Mouse (Mus musculus): ENCODE results near the gene Ovca2. TPM values are rescaled to one million over a fixed set of nuclear protein-coding genes. Genes with fewer than 3 reads are reported as not detected.

Ovca2 gene
- total RNA-seq (2021) = 10 to 100 TPM; 14.8 to 15.2 TPM
- long read RNA-seq, experiment 1, transcript Ovca2-201 (2 exons, 2,670 nt) = major isoform, 13 of 18 reads
- long read RNA-seq, experiment 1, partial matches to known transcripts = 0 of 18 reads
- long read RNA-seq, experiment 1, other reads (novel, unspliced or antisense) = 5 of 18 reads
- long read RNA-seq, experiment 2, transcript Ovca2-201 (2 exons, 2,670 nt) = major isoform, 15 of 17 reads
- long read RNA-seq, experiment 2, partial matches to known transcripts = 0 of 17 reads
- long read RNA-seq, experiment 2, other reads (novel, unspliced or antisense) = 2 of 17 reads

- DNase-seq (ENCODE audit: low spot score in 2 of 2) = peak; percentile 93 to 95
These were observed at the start of gene Ovca2 for GRCm38 (mm10) chr11:75178672-75179208. Gene Ovca2, minus strand, starts transcription at chr11:75178835.

GRCm38 (mm10) chr11:75227632-75228031 is 49.0 kb upstream of the Ovca2 start:
- DNase-seq (ENCODE audit: low spot score in 2 of 2) = no peak

GRCm38 (mm10) chr11:75224835-75225234 is 46.2 kb upstream of the Ovca2 start:
- DNase-seq (ENCODE audit: low spot score in 2 of 2) = no peak

- no peak for DNase-seq (ENCODE audit: low spot score in 2 of 2)
These were observed 45.4 kb upstream of the Ovca2 start for GRCm38 (mm10) chr11:75224062-75224461.

GRCm38 (mm10) chr11:75220517-75221145 is 42.0 kb upstream of the Ovca2 start:
- no peak for DNase-seq (ENCODE audit: low spot score in 2 of 2)

- DNase-seq (ENCODE audit: low spot score in 2 of 2) = peak; percentile 46 to 65
These were observed 41.5 kb upstream of the Ovca2 start for GRCm38 (mm10) chr11:75220115-75220514.

- DNase-seq (ENCODE audit: low spot score in 2 of 2) = no peak
These were observed 35.7 kb upstream of the Ovca2 start for GRCm38 (mm10) chr11:75214081-75214950.

GRCm38 (mm10) chr11:75213372-75214080 is 34.9 kb upstream of the Ovca2 start:
- DNase-seq (ENCODE audit: low spot score in 2 of 2) = no peak

GRCm38 (mm10) chr11:75212876-75213275 is 34.2 kb upstream of the Ovca2 start:
- no peak for DNase-seq (ENCODE audit: low spot score in 2 of 2)

- DNase-seq (ENCODE audit: low spot score in 2 of 2) = no peak
These were observed 33.5 kb upstream of the Ovca2 start for GRCm38 (mm10) chr11:75212031-75212667.

- no peak for DNase-seq (ENCODE audit: low spot score in 2 of 2)
These were observed 32.1 kb upstream of the Ovca2 start for GRCm38 (mm10) chr11:75210755-75211154.

GRCm38 (mm10) chr11:75210093-75210492 is 31.5 kb upstream of the Ovca2 start:
- no peak for DNase-seq (ENCODE audit: low spot score in 2 of 2)

GRCm38 (mm10) chr11:75209363-75209762 is 30.7 kb upstream of the Ovca2 start:
- DNase-seq (ENCODE audit: low spot score in 2 of 2) = no peak

- DNase-seq (ENCODE audit: low spot score in 2 of 2) = no peak
These were observed 27.7 kb upstream of the Ovca2 start for GRCm38 (mm10) chr11:75206347-75206746.

GRCm38 (mm10) chr11:75204472-75204871 is 25.8 kb upstream of the Ovca2 start:
- no peak for DNase-seq (ENCODE audit: low spot score in 2 of 2)

GRCm38 (mm10) chr11:75203926-75204325 is 25.3 kb upstream of the Ovca2 start:
- DNase-seq (ENCODE audit: low spot score in 2 of 2) = no peak

- no peak for DNase-seq (ENCODE audit: low spot score in 2 of 2)
These were observed 23.1 kb upstream of the Ovca2 start for GRCm38 (mm10) chr11:75201721-75202120.

- peak in 1 of 2 experiments; percentile 55 for DNase-seq (ENCODE audit: low spot score in 2 of 2)
These were observed 22.3 kb upstream of the Ovca2 start for GRCm38 (mm10) chr11:75200935-75201334.

- no peak for DNase-seq (ENCODE audit: low spot score in 2 of 2)
These were observed 21.3 kb upstream of the Ovca2 start for GRCm38 (mm10) chr11:75199951-75200350.

- DNase-seq (ENCODE audit: low spot score in 2 of 2) = no peak
These were observed 20.2 kb upstream of the Ovca2 start for GRCm38 (mm10) chr11:75198792-75199191.

Data from layer of hippocampus, postnatal 14 days (tissue).